Mouse (Mus musculus): ENCODE measurements at regions not wholly inside any gene's neighbourhood (a gene's known extent, or its start where the extent isn't known, plus 50 kb on each side); places are given as distances from the start of the nearest gene placed in this dataset.

GRCm38 (mm10) chr4:69974208-69974607 is 436.0 kb downstream of the Cdk5rap2 start:
- ATAC-seq (ENCODE audit: insufficient number of reproducible peaks, low FRiP score, low TSS enrichment), result no peak

DNA sequence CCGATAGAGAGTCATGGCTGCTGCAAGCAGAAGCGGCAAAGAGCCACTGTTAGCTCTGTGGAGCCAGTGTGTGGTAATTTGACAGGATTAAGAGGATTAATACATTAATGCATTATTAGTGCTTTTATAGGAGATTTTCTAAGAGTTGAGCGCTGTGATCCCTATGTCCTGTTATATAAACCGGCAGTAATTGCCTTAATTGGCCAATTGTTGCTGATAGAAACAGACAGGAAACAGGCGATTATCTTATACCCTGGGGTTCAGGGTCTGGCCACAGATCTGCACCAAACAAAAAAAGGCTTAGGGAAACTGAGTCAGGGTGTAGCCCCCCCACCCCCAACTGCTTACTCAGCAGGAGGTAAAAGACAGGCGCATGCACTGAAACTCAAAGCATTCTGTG is 436.7 kb downstream of the Cdk5rap2 start:
- no peak for ATAC-seq (ENCODE audit: insufficient number of reproducible peaks, low FRiP score, low TSS enrichment)

DNA sequence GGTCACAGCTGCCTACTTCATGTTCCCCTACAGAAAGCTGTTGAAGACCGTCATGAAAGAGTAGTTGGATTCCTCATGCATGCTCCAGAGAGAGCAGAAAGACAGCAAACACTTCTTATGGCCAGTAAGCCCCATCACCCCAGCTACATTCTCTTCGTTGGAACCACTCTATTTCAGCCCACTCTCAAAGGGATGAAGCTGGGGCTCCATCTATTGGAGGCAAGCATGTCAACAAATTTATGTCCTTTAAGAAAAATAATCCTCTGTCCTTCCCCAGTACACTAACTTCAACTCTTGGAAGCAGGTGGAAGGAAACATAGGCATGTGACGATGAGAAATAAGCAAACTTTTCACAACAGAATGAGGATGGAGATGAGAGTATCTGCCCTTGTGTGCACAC is 438.5 kb downstream of the Cdk5rap2 start:
- no peak for ATAC-seq (ENCODE audit: insufficient number of reproducible peaks, low FRiP score, low TSS enrichment)

GRCm38 (mm10) chr4:69968424-69968823 is 441.8 kb downstream of the Cdk5rap2 start:
- no peak for ATAC-seq (ENCODE audit: insufficient number of reproducible peaks, low FRiP score, low TSS enrichment)

Data from cerebellum, adult (tissue).